Mouse (Mus musculus) kidney, postnatal 36 days (tissue): ENCODE data around the gene Swi5.

Source experiments
- DNase-seq, 2 experiments: peaks; one replicate each; pipeline ENCODE4 v3.0.0; 2021 to 2022; ENCODE audit warnings: mixed read lengths in 2 of 2

The Swi5 gene

DNA sequence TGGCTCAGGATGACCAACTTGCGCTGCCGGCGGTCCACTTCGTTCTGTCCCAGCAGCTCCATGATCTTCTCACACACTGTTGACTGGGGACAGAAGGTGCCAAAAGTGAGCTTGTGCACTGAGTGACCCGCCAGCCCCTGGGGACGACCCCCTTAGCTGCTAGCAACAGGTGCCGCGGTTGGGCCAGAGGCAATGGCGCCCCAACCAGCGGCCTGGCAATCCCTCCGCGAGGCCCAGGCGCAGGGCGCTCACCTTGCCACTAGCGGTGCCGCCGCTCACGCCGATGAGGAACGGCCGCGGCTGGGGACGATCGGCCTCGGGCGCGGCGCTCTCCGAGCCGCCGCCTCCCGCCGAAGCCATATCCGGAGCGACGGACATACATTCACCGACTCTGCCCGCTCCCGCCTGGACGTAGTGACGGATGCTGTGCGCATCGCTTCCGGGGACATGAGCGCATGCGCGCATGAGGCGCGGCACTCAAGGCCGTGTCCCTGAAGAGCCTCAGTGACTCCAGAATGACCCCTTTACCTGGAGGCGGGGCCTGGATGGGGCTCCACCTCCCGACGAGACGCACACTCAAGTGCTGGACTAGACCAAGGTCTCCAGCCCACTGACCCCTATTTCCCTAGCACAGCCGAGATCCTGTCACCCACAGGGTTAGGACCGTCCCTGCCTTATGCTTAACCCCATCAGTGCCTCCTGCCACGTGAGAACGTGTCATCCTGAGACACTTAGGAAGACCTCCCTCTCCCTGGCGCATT lies 28.0 kb downstream of the Swi5 start, which contains the start of gene Uck1:
Gene Uck1 (minus strand): TSS at position 503 of the 761 bp plus-strand sequence.
- DNase-seq = peak; percentile 94 to 95

DNA sequence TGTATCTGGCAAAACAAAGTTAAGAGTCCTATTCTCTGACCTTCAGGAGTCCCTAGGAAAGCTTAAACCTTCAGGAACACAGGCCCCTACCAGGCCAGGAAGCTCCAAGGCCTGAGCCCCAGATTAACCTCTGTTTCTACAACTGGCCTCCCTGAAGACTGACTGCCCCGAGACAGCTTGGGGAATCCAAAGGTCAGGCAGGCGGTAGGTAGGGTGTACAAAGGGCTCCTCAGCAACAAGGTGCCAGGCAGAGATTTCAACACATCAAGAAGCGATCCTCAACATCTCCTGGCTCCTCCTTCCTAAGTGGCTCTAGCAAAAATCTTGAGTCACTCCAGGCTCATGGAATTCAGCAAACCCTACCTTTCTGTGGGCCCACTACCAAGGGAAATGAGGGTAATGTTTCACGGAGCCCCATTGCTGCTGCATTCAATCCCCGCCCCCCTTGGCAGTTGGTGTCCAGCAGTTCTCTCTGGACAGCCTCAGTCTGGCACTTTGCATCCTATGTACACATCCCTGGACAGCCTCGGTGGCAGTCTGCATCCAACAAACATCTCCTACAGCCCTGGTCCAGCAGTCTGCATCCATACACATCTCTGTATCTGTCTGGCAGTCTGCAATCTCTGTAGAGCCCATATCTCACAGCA lies 28.9 kb downstream of the Swi5 start:
- DNase-seq = peak; percentile 67 to 81

DNA sequence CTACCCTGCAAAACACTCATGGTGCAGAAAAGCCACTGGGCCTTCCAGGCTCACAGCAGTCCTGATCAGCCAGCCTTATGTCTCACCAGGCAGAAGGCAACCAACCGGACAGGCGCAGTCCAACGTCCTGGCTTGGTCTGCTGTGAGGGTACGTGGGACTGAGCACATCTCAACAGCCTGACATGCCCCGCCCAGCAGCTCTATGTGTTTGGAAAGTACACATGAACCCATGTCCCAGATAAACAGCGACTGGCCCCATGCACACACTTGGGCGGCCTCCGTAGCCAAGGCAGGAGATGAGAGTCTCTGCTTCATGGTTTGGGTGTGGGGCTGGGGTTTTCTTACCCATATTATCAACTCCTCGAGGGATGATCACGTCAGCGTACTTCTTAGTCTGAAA lies 31.6 kb downstream of the Swi5 start:
- DNase-seq = no peak

DNA sequence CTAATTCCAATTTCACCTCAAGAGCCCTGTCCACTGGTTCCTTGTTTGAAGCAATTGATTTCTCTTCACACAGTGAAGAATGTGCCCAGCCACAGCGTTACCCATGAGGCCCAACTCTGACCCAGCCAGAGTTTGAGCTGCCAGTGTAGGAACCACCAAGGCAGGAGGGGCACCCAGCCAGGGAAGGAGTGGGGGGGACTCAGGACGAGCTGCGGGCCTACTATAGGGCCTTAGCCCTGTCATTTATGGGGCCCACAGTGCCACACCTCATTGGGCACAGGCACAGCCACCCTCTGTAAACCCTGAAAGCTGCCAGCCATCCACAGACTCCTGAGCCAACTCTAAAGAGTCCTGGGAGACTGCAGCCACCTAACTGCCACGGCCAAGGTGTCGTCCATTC lies 33.3 kb downstream of the Swi5 start:
- DNase-seq = no peak

DNA sequence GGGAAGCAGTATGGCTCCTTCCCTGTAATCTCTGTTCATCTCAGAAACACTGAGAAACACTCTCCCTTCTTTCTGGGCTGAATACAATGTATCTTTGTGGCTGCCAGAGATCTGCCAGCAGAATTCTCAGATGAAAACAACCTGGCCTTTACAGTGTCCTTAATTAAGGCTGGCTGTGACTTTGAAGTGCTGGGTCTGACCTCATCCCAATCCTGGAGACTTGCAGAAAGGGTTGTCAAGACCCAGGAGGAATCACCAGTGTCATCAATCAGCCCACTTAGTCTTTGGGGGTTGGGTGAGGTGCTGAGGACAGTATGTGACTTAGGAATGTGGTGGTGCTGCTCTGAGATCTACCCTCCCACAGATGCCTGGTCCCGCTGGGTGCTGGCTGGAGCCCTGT lies 34.5 kb downstream of the Swi5 start:
- no peak for DNase-seq

DNA sequence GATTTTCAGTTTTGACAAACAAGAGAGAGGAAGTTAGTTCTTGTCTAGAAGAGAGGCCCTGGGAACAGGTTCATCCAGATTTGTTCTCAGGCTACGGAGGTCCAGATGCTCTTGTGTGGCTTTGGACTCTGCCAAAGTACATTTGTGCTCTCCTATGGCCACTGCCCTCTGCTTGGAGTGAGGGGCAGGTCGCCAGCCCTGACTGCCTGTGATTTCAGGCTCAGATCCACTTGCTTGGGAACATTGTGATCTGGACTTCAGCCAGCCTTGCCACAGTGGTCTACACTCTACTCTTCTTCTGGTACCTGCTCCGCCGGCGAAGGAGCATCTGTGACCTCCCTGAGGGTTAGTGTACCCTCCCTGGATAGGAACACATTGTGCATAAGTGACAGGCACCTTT lies 35.2 kb downstream of the Swi5 start:
- DNase-seq = no peak

DNA sequence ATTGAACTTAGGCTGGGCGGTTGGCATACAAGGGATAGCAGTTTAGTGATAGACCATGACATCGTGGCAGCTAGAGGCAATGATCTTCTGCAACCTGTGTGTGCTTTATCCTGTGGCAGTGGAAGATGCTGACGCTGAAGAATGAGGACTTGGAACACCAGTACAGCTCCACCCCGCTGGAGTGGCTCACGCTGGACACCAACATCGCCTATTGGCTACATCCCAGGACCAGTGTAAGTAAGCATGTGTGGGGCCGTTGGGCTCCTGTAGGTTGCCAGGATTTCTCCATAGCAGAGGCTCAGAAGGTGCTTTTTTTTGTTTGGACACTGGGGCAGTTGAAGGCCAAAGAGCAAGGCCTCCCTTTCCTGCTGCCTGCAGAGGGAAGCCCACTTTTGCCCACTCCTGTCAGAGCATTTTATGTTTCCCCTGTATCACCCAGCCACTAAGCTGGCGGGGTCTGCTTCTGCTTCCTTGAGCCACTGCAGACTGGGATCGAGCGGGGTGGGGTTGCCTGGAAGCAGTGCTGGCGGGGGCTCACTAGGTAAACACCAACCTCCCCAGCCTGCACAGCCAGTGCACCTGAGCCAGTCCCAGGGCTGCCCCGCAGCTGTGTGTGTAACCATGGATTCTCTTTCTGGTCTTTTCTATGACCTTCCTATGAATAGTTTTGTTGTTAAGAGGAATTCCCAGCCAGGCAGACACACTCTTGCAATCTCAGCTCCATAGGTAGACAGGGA lies 35.9 kb downstream of the Swi5 start:
- DNase-seq = peak; percentile 37 to 45

DNA sequence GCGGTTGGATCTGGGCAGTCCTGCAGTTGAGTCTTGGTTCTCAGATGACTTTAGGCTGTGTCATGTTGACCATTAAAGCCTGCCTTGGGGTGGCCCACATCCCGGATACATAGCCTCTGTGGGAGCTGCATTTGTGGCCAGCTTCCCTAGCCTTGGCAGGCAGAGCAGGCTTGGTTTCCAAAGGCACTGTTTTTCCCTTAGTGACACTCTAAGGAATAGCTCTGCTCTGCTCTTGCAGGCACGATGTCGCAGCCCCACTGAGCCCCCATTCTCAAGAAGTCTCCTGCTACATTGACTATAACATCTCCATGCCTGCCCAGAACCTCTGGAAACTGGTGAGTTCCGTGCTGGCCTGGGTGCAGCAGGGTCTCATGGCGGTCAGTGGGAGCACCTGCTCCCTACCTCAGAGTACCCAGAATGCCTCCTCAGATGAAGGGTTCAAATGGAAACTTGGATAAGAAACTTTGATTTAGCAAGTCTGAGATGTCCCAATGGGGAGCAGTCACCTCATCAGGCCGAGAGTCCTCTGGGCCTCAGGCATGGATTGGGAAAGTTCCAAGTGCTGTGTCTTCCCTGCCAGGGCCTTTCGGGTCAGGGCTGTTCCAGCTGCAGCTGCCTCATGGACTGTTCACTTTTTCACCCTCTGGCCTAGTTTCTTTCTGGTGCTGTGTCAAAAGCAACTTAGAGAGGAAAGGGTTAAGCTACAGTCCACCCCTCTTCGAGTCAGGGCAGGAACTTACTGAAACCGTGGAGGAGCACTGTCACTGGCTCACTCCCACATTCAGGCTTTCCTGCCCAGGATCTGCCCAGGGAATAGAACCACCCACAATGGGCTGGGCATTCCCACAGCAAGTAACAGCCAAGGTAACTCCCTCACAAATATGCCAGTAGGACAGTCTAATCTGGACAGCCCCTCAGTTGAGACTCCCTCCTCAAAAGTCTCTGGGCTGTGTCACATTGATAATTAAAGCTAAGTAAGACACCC lies 39.2 kb downstream of the Swi5 start:
- DNase-seq = peak; percentile 64 to 70

DNA sequence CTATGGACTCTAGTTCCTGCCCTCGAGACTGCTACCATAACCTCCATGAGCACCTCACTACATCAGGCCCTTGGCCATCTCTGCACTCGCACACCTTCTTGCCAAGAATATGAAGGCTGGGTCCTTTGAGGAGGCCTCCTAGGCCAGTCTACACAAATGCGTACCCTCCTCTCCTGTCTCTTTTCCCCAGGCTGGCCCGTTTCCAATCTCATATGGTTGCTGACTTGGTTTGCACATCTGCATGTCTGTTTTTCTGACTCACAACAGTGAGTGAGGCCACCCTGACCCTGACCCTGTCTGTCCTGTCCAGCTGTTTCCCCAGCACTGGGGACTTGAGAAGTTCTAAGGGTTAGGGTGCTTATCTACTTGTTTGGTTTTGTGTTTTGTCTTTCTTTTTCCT lies 41.1 kb downstream of the Swi5 start:
- no peak for DNase-seq

DNA sequence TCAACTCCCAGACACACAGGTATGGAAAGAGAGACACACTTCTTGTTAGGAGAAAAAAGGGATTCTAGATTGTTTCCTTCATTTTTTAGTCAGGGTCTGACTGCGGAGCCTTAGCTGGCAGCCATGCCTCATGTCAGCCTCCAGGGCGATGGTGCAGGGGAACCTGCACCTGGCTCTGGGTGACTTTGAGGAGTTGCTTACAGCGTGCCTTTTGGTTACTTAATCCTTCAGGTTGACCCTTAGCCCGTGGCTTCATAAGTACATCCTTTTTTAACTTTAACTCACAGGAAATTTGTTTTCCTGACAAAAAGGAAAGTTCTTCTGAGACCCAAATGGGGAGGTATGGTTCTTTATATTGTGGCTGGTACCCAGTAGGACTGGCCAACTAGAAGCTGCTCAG lies 44.9 kb downstream of the Swi5 start:
- peak; percentile 48 to 55 for DNase-seq

DNA sequence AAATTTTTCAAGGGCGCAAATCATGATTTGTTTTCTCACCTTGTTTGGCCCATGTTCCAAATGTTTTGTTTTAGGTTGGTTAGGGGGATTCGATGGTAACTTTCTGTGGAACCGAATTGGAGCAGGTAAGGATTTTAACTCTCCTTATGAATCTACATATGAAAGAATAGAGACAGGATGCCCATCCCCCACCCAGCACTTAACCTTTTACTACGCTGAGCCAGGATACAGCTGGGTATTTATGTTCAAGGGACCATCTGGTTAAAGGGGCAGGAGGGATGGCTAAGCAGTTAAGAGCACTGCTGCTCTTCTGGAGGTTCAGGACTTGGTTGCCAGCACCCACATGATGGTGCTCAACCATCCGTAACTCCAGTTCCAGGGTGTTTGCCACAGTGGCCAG lies 47.3 kb downstream of the Swi5 start:
- no peak for DNase-seq

DNA sequence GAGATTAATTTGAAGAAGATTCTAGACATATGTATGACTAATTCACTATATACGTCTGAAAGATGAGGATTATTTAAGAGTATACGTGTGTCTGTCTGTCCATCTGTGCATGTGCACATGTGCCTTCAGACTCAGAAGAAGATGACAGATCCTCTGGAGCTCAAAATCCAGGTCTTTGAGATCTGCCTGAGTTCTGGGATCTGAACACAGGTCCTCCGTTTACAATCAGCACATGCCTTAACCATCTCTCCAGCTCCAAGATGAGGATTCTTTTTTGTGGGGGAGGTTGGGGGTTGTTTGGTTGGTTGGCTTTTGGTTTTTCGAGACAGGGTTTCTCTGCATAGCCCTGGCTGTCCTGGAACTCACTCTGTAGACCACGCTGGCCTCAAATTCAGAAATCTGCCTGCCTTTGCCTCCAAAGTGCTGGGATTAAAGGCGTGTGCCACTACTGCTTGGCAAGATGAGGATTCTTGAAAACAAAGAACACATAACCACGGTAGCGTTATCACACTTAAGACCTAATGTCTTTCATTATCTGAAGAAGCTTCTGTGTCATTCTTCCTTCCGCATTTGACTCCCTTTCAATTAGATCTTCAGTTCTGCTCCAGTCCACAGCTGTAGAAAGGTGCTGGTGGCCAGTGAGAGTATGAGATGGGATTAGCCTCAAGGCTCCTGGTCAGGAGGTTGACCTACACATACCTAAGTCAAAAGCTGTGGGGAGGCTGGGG lies 49.0 kb downstream of the Swi5 start:
- no peak for DNase-seq

DNA sequence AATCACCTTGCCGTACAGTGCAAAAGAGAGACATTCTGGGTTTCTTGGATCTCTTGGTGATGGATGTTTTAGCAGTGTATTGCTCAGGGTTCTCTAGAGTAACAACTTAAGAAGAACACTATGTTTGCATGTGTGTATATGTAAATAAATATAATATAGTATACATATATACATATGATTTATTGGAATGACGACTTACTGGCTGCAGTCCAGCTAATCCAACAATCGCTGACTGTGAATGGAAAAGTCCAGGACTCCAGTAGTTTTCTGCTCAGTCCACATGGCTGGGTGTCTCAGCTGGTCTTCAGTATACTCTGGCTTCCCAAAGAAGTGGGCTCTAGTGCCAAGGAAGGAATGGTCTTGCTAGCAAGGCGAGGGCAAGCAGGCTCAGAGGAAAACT lies 50.3 kb downstream of the Swi5 start:
- no peak for DNase-seq

DNA sequence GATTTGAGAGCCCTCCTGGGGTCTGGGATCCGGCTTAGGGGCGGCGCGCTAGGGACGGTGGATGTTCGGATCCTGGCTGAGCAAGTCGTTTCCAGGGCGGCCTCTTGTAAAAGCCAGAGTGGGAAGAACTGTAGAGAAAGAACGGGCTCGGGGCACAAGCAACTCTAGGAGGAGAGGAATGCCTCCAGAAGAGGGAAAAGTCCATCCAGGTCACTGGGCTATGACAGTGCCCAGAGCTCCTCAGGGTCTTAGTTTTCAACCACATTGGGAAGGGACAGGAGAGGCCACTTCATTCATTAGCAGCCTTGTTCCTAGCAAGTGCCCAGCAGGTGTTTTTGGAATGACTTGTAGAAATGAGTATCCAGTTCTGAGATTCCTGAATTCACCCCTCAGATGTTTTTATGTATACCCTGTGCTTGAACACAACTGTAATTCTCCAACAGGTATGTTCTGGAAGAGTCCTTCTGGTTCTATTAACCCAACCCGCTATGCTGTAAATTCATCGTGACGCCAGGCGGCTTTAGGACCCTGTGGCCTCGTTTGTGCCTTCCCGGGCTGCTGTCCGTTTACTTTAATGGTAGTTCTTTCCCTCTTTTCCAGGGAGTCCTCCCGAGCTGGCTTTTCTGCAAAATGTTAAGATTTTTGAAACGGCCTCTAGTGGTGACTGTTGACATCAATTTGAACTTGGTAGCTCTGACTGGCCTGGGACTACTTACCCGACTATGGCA lies 51.0 kb downstream of the Swi5 start:
- peak; percentile 69 to 72 for DNase-seq

DNA sequence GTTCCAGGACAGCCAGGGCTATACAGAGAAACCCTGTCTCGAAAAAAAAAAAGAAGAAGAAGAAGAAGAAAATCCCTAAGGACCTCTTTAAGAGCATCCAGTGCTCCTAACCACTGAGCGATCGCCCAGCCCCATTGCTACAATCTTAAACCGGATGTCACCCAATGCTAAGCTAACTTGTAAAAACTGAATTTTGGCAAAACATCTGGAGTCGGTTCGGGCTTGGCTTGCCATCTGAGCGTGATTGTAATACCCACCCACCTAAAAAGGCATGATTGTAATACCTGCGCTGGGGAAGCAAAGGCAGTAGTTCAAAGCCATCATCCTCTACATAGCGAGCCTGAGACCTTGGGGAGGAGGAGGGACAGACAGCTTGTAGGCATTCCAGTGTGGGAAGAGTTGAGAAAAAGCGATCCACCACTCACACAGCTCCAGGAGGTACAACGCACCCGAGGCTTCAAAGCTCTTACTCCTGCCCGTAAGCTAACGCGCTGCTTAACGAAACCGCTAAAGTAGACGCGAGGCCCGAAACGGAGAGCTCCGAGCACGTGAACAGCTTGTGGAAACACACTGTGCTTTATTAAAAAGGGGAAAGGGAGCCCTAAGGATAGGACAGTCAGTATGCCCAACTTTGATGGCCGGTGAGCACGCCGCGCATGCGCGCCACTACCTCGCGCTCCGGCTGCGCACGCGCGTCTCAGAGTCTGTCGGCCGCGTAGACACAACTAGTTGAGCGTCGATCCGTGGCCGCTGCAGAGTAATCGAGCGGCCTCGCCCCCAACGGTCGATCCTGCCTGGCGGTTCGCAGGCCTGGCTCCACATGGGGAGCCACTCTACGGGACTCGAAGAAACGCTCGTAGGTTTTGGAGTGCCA lies 51.8 kb downstream of the Swi5 start, which contains the start of gene Pomt1:
Gene Pomt1 (plus strand): TSS at position 705 of the 874 bp plus-strand sequence.
- peak; percentile 92 to 94 for DNase-seq

DNA sequence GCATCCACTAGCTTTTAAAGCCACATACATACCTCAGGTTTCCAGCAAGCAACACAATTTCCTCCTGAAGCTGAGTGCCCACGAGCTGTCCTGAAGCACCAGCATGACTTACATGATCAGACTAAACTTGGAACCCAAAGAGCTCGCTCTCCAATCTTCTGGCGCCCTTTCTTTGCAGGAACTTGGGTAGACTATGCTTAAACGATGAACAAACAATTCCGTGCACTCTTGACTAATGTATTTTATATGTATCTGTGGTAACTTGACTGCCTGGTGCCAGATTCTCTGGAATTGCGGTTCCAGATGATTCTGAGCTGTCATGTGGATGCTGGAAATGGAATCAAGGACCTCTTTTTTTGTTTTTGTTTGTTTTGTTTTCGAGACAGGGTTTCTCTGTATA lies 52.4 kb downstream of the Swi5 start:
- DNase-seq = no peak
